Mouse (Mus musculus): Measurements from ENCODE around the gene Birc6.

- TF ChIP-seq CTCF (IDR thresholded peaks at IDR 0.05; ENCODE audit: extremely low read depth, insufficient read depth, insufficient read length, insufficient replicate concordance) (no peak), POLR2A (IDR thresholded peaks at IDR 0.05; ENCODE audit: low read depth, low read length) (no peak)
These were observed 150.0 kb downstream of the Birc6 start for GRCm38 (mm10) chr17:74678061-74678460.

All from spleen, adult 2 months (tissue).